Mouse (Mus musculus) MEL (cell line): Measurements from ENCODE around the gene Pdcd6. TPM values are rescaled to one million over a fixed set of nuclear protein-coding genes. Genes with fewer than 3 reads are reported as not detected.

ENCODE experiments used
- DNase-seq: peaks from one replicate; pipeline ENCODE4 v3.0.0; 2011; ENCODE audit warnings: low read depth, low spot score
- H3K27ac ChIP-seq: 2 replicates; pipeline ENCODE4 v1.5.1; 2012; ENCODE audit warnings: low read depth, mild to moderate bottlenecking, control low read depth, low read length, moderate library complexity; ENCODE audit not compliant: control insufficient read depth
- H3K27me3 ChIP-seq, 2 experiments: fragments of 150-350 bp in 1 of 2; sonication (generic) in 1 of 2; 2 replicates each; pipeline ENCODE4 v1.6.1; 2012; ENCODE audit warnings: low read length in 2 of 2, mild to moderate bottlenecking in 2 of 2, improper control_type of control experiment in 1 of 2, moderate library complexity in 1 of 2; ENCODE audit not compliant: insufficient read depth in 2 of 2, control insufficient read depth in 1 of 2
- H3K36me3 ChIP-seq, 2 experiments: 2 replicates each; pipeline ENCODE4 v1.6.1; 2012 to 2014; ENCODE audit warnings: low read length in 2 of 2, improper control_type of control experiment in 1 of 2, inconsistent platforms in 1 of 2, mild to moderate bottlenecking in 1 of 2; ENCODE audit not compliant: insufficient read depth in 2 of 2, control insufficient read depth in 1 of 2
- H3K4me1 ChIP-seq, 2 experiments: fragments of 150-350 bp in 1 of 2; sonication (generic) in 1 of 2; 2 replicates each; pipeline ENCODE4 v1.6.1; 2012; ENCODE audit warnings: low read length in 2 of 2, improper control_type of control experiment in 1 of 2, mild to moderate bottlenecking in 1 of 2; ENCODE audit not compliant: insufficient read depth in 2 of 2, control insufficient read depth in 1 of 2
- H3K4me3 ChIP-seq, 2 experiments: fragments of 150-350 bp in 1 of 2; sonication (generic) in 1 of 2; 2 replicates each; pipeline ENCODE4 v1.5.1; 2012; ENCODE audit warnings: low read depth in 2 of 2, low read length in 2 of 2, mild to moderate bottlenecking in 2 of 2, moderate library complexity in 2 of 2, control low read depth in 1 of 2, improper control_type of control experiment in 1 of 2; ENCODE audit not compliant: control insufficient read depth in 1 of 2, insufficient read depth in 1 of 2
- H3K79me2 ChIP-seq: 2 replicates; pipeline ENCODE4 v1.6.1; 2012; ENCODE audit warnings: mild to moderate bottlenecking, low read length, moderate library complexity; ENCODE audit not compliant: control insufficient read depth, poor library complexity, insufficient read depth
- H3K9ac ChIP-seq: 2 replicates; pipeline ENCODE4 v1.6.1; 2012; ENCODE audit warnings: low read depth, mild to moderate bottlenecking, control low read depth, low read length, moderate library complexity; ENCODE audit not compliant: control insufficient read depth, poor library complexity, severe bottlenecking
- H3K9me3 ChIP-seq: fragments of 150-350 bp; sonication (generic); replicated peaks from 2 replicates; pipeline ENCODE4 v1.6.1; 2012; ENCODE audit warnings: mild to moderate bottlenecking, low read length, improper control_type of control experiment, moderate library complexity; ENCODE audit not compliant: insufficient read depth
- CHD2 ChIP-seq: IDR thresholded peaks from 2 replicates; pipeline ENCODE4 v1.6.1; 2011; ENCODE audit warnings: low read length, improper control_type of control experiment
- EP300 ChIP-seq, 2 experiments: IDR thresholded peaks; 2 replicates each; pipeline ENCODE4 v1.6.1; 2011; ENCODE audit warnings: improper control_type of control experiment in 2 of 2, low read length in 2 of 2, low read depth in 1 of 2, mild to moderate bottlenecking in 1 of 2
- GATA1 ChIP-seq: IDR thresholded peaks from 2 replicates; pipeline ENCODE4 v1.6.1; 2011; ENCODE audit warnings: low read depth, low read length, improper control_type of control experiment
- HCFC1 ChIP-seq: IDR thresholded peaks from 2 replicates; pipeline ENCODE4 v1.6.1; 2012; ENCODE audit warnings: low read depth, mild to moderate bottlenecking, inconsistent platforms, low read length, improper control_type of control experiment, moderate library complexity
- KAT2A ChIP-seq: conservative IDR thresholded peaks from 2 replicates; pipeline ENCODE4 v1.6.1; 2012; ENCODE audit warnings: low read depth, low read length, improper control_type of control experiment, inconsistent platforms
- MAX ChIP-seq: IDR thresholded peaks from 2 replicates; pipeline ENCODE4 v1.6.1; 2011; ENCODE audit warnings: low read length, improper control_type of control experiment
- MAZ ChIP-seq: IDR thresholded peaks from 2 replicates; pipeline ENCODE4 v1.6.1; 2012; ENCODE audit warnings: low read depth, mild to moderate bottlenecking, inconsistent platforms, low read length, improper control_type of control experiment
- MXI1 ChIP-seq: IDR thresholded peaks from 2 replicates; pipeline ENCODE4 v1.6.1; 2011; ENCODE audit warnings: mild to moderate bottlenecking, low read depth, low read length, improper control_type of control experiment
- MYB ChIP-seq: IDR thresholded peaks from 2 replicates; pipeline ENCODE4 v1.6.1; 2011; ENCODE audit warnings: mild to moderate bottlenecking, low read depth, low read length, improper control_type of control experiment
- NELFE ChIP-seq: IDR thresholded peaks from 2 replicates; pipeline ENCODE4 v1.6.1; 2011; ENCODE audit warnings: low read depth, low read length, improper control_type of control experiment
- NRF1 ChIP-seq: IDR thresholded peaks from 2 replicates; pipeline ENCODE4 v1.6.1; 2014; ENCODE audit warnings: low read depth, mild to moderate bottlenecking, inconsistent platforms, low read length, improper control_type of control experiment, moderate library complexity; ENCODE audit not compliant: poor library complexity, insufficient read depth, severe bottlenecking
- POLR2AphosphoS2 ChIP-seq: IDR thresholded peaks from 2 replicates; pipeline ENCODE4 v1.6.1; 2011; ENCODE audit warnings: low read length, improper control_type of control experiment
- POLR2AphosphoS5 ChIP-seq: IDR thresholded peaks from 2 replicates; pipeline ENCODE4 v1.6.1; 2012; ENCODE audit warnings: low read depth, borderline replicate concordance, mild to moderate bottlenecking, inconsistent platforms, low read length, moderate library complexity, mixed read lengths
- RCOR1 ChIP-seq: IDR thresholded peaks from 2 replicates; pipeline ENCODE4 v1.6.1; 2012; ENCODE audit warnings: low read depth, mild to moderate bottlenecking, inconsistent platforms, low read length, improper control_type of control experiment
- TAL1 ChIP-seq: IDR thresholded peaks from 2 replicates; pipeline ENCODE4 v1.6.1; 2012; ENCODE audit warnings: mild to moderate bottlenecking, inconsistent platforms, low read length, moderate library complexity, mixed read lengths
- TBP ChIP-seq: IDR thresholded peaks from 2 replicates; pipeline ENCODE4 v1.8.0; 2011; ENCODE audit warnings: low read depth, low read length, improper control_type of control experiment
- TCF12 ChIP-seq: IDR thresholded peaks from 2 replicates; pipeline ENCODE4 v1.6.1; 2014; ENCODE audit warnings: low read depth, mild to moderate bottlenecking, inconsistent platforms, low read length, improper control_type of control experiment, moderate library complexity
- USF1 ChIP-seq: IDR thresholded peaks from 2 replicates; pipeline ENCODE4 v1.6.1; 2014; ENCODE audit warnings: low read depth, mild to moderate bottlenecking, inconsistent platforms, low read length, improper control_type of control experiment, moderate library complexity
- ZMIZ1 ChIP-seq: IDR thresholded peaks from 2 replicates; pipeline ENCODE4 v1.6.1; 2012; ENCODE audit warnings: low read depth, mild to moderate bottlenecking, inconsistent platforms, low read length, improper control_type of control experiment, moderate library complexity
- ZNF384 ChIP-seq: IDR thresholded peaks from 2 replicates; pipeline ENCODE4 v1.6.1; 2012; ENCODE audit warnings: low read depth, mild to moderate bottlenecking, inconsistent platforms, low read length, improper control_type of control experiment
- polyA plus RNA-seq, 2 experiments: library from polyadenylated mRNA; stranded (reverse) in 1 of 2; unstranded in 1 of 2; fragments of >175 nt in 1 of 2; fragments of >200 nt in 1 of 2; gene quantifications; 2 replicates each; pipeline versions ENCODE4 v1.2.1 to v1.2.4; 2012; ENCODE audit warnings: low replicate concordance in 2 of 2, low read depth in 1 of 2; ENCODE audit not compliant: insufficient read length in 2 of 2, insufficient read depth in 1 of 2, missing spikeins in 1 of 2
- total RNA-seq: library from RNA; depleted of rRNA; stranded (reverse); fragments of 300-350 nt; gene quantifications from 2 replicates; pipeline ENCODE4 v1.2.3, GENCODE M21; 2012

The Pdcd6 gene
- total and polyA plus RNA-seq, 3 experiments = 106 to 142 TPM; not detected in 1

- DNase-seq = no peak
- Histone ChIP-seq H3K9me3 (no peaks in the 10 kb centered on the region), H3K79me2 (no peaks in the 10 kb centered on the region), H3K36me3 (no peaks in the 10 kb centered on the region), H3K27me3 (no peaks in the 10 kb centered on the region; a peak in 1 of 4 replicates), H3K4me1 (no peaks in the 10 kb centered on the region), H3K27ac (no peak within 1 kb of the TSS), H3K9ac (no peak within 1 kb of the TSS), H3K4me3 (no peak within 1 kb of the TSS)
- TF ChIP-seq RCOR1 = no peak
- TF ChIP-seq MYB = no peak
- no peak for TF ChIP-seq ZNF384
- no peak for TF ChIP-seq KAT2A
- no peak for TF ChIP-seq GATA1
- TF ChIP-seq EP300 (IDR thresholded peaks at IDR 0.05; ENCODE audit: low read depth in 1 of 2, low read length in 2 of 2) = no peak
Observed at GRCm38 (mm10) chr13:74292167-74292566, 25.2 kb downstream of the Pdcd6 start, which contains the start of gene Ahrr. Gene Ahrr (minus strand): TSS chr13:74292331.

GRCm38 (mm10) chr13:74289646-74290045 is 27.7 kb downstream of the Pdcd6 start:
- no peak for TF ChIP-seq TBP
- no peak for TF ChIP-seq MXI1
- no peak for TF ChIP-seq ZMIZ1
- TF ChIP-seq POLR2AphosphoS2 = no peak
- no peak for TF ChIP-seq MAZ
- TF ChIP-seq NELFE = no peak
- TF ChIP-seq MYB = no peak
- no peak for TF ChIP-seq MAX
- TF ChIP-seq USF1 = no peak
- no peak for TF ChIP-seq RCOR1
- TF ChIP-seq KAT2A = no peak
- TF ChIP-seq HCFC1 = no peak
- TF ChIP-seq POLR2AphosphoS5 = no peak
- TF ChIP-seq TCF12 = no peak
- TF ChIP-seq NRF1 = no peak
- no peak for TF ChIP-seq CHD2
- no peak for TF ChIP-seq GATA1
- TF ChIP-seq TAL1 = no peak
- no peaks in the 10 kb centered on the region for H3K27me3 ChIP-seq
- H3K9me3 ChIP-seq = no peaks in the 10 kb centered on the region
- DNase-seq = no peak
- no peaks in the 10 kb centered on the region for H3K36me3 ChIP-seq
- no peaks in the 10 kb centered on the region for H3K4me1 ChIP-seq
- H3K4me3 ChIP-seq = no peak overlapping the region
- H3K9ac ChIP-seq = no peak overlapping the region
- no peaks in the 10 kb centered on the region for H3K79me2 ChIP-seq
- no peak overlapping the region for H3K27ac ChIP-seq
